Mouse (Mus musculus): ENCODE measurements around the gene Olfr370. TPM values are rescaled to one million over a fixed set of nuclear protein-coding genes. Genes with fewer than 3 reads are reported as not detected.

Gene Olfr370
- total and polyA plus RNA-seq, 2 experiments = not detected

GRCm38 (mm10) chr8:83576921-83577320 lies 41.3 kb downstream of the Olfr370 start:
- Histone ChIP-seq H3K27ac (replicated peaks; ENCODE audit: insufficient read depth, low read depth, low read length) (no peak overlapping the region), H3K36me3 (ENCODE audit: control insufficient read depth, insufficient read depth, low read length) (no peaks in the 10 kb centered on the region; the same call in 1 of the 2 replicates), H3K27me3 (ENCODE audit: control insufficient read depth, insufficient read depth, low read length) (no peaks in the 10 kb centered on the region), H3K9ac (ENCODE audit: low read depth, low read length) (no peak overlapping the region), H3K4me3 (ENCODE audit: insufficient read depth, low read depth, low read length) (no peak overlapping the region), H3K79me2 (ENCODE audit: control insufficient read depth, insufficient read depth, low read length) (peaks cover 57% of the 10 kb centered on the region), H3K4me1 (ENCODE audit: control insufficient read depth, insufficient read depth, low read length) (peaks cover 32% of the 10 kb centered on the region)
- DNase-seq (ENCODE audit: extremely low read depth, low read depth, low spot score) = no peak
- TF ChIP-seq POLR2A (IDR thresholded peaks at IDR 0.05; ENCODE audit: extremely low read depth, insufficient read depth, low read length) = no peak
- no peak for TF ChIP-seq CTCF (IDR thresholded peaks at IDR 0.05; ENCODE audit: low read depth, low read length)
- WGBS = 67% methylated on average over 4 of the region's 4 CpGs

GRCm38 (mm10) chr8:83577384-83577791 lies 41.8 kb downstream of the Olfr370 start:
- no peak overlapping the region for H3K9ac ChIP-seq (ENCODE audit: low read depth, low read length)
- 20% methylated on average over 9 of the region's 9 CpGs for WGBS
- no peak for DNase-seq (ENCODE audit: extremely low read depth, low read depth, low spot score)
- H3K27ac ChIP-seq (replicated peaks; ENCODE audit: insufficient read depth, low read depth, low read length) = no peak overlapping the region
- peaks cover 36% of the 10 kb centered on the region for H3K4me1 ChIP-seq (ENCODE audit: control insufficient read depth, insufficient read depth, low read length)
- H3K36me3 ChIP-seq (ENCODE audit: control insufficient read depth, insufficient read depth, low read length) = no peaks in the 10 kb centered on the region
- no peak for TF ChIP-seq POLR2A (IDR thresholded peaks at IDR 0.05; ENCODE audit: extremely low read depth, insufficient read depth, low read length)
- no peak for TF ChIP-seq CTCF (IDR thresholded peaks at IDR 0.05; ENCODE audit: low read depth, low read length)
- H3K27me3 ChIP-seq (ENCODE audit: control insufficient read depth, insufficient read depth, low read length) = no peaks in the 10 kb centered on the region
- no peak overlapping the region for H3K4me3 ChIP-seq (ENCODE audit: insufficient read depth, low read depth, low read length)
- H3K79me2 ChIP-seq (ENCODE audit: control insufficient read depth, insufficient read depth, low read length) = peaks cover 54% of the 10 kb centered on the region

- WGBS = 79% methylated on average over 17 of the region's 17 CpGs
These were observed 42.8 kb downstream of the Olfr370 start for GRCm38 (mm10) chr8:83578131-83579055.

GRCm38 (mm10) chr8:83579676-83580075 lies 44.1 kb downstream of the Olfr370 start:
- H3K79me2 ChIP-seq (ENCODE audit: control insufficient read depth, insufficient read depth, low read length) = peaks cover 61% of the 10 kb centered on the region
- H3K27ac ChIP-seq (replicated peaks; ENCODE audit: insufficient read depth, low read depth, low read length) = no peak overlapping the region
- DNase-seq (ENCODE audit: extremely low read depth, low read depth, low spot score) = no peak
- no peak overlapping the region for H3K9ac ChIP-seq (ENCODE audit: low read depth, low read length)
- no peaks in the 10 kb centered on the region for H3K27me3 ChIP-seq (ENCODE audit: control insufficient read depth, insufficient read depth, low read length)
- peaks cover 43% of the 10 kb centered on the region for H3K4me1 ChIP-seq (ENCODE audit: control insufficient read depth, insufficient read depth, low read length)
- H3K4me3 ChIP-seq (ENCODE audit: insufficient read depth, low read depth, low read length) = no peak overlapping the region
- TF ChIP-seq CTCF (IDR thresholded peaks at IDR 0.05; ENCODE audit: low read depth, low read length) = no peak
- TF ChIP-seq POLR2A (IDR thresholded peaks at IDR 0.05; ENCODE audit: extremely low read depth, insufficient read depth, low read length) = no peak
- 93% methylated on average over 8 of the region's 8 CpGs for WGBS
- H3K36me3 ChIP-seq (ENCODE audit: control insufficient read depth, insufficient read depth, low read length) = no peaks in the 10 kb centered on the region

More at GRCm38 (mm10) chr8:83578131-83579055, 42.8 kb downstream of the Olfr370 start:
- no peak for DNase-seq (ENCODE audit: extremely low read depth, low read depth, low spot score)
- Histone ChIP-seq H3K4me3 (ENCODE audit: insufficient read depth, low read depth, low read length) (no peak overlapping the region), H3K27me3 (ENCODE audit: control insufficient read depth, insufficient read depth, low read length) (no peaks in the 10 kb centered on the region), H3K79me2 (ENCODE audit: control insufficient read depth, insufficient read depth, low read length) (peaks cover 58% of the 10 kb centered on the region), H3K9ac (ENCODE audit: low read depth, low read length) (no peak overlapping the region; the same call in 1 of the 2 replicates), H3K36me3 (ENCODE audit: control insufficient read depth, insufficient read depth, low read length) (no peaks in the 10 kb centered on the region), H3K4me1 (ENCODE audit: control insufficient read depth, insufficient read depth, low read length) (peaks cover 42% of the 10 kb centered on the region), H3K27ac (replicated peaks; ENCODE audit: insufficient read depth, low read depth, low read length) (no peak overlapping the region)
- TF ChIP-seq POLR2A (IDR thresholded peaks at IDR 0.05; ENCODE audit: extremely low read depth, insufficient read depth, low read length) (no peak), CTCF (IDR thresholded peaks at IDR 0.05; ENCODE audit: low read depth, low read length) (no peak)

GRCm38 (mm10) chr8:83580826-83581225 lies 45.2 kb downstream of the Olfr370 start:
- no peaks in the 10 kb centered on the region for H3K27me3 ChIP-seq (ENCODE audit: control insufficient read depth, insufficient read depth, low read length)
- WGBS = 21% methylated on average over 8 of the region's 8 CpGs
- peaks cover 51% of the 10 kb centered on the region for H3K79me2 ChIP-seq (ENCODE audit: control insufficient read depth, insufficient read depth, low read length)
- peak; percentile 92 for DNase-seq (ENCODE audit: extremely low read depth, low read depth, low spot score)
- H3K27ac ChIP-seq (replicated peaks; ENCODE audit: insufficient read depth, low read depth, low read length) = peak overlapping the region; percentile 65
- peak overlapping the region; percentile 13; the same call in 1 of the 2 replicates for H3K9ac ChIP-seq (ENCODE audit: low read depth, low read length)
- no peaks in the 10 kb centered on the region for H3K36me3 ChIP-seq (ENCODE audit: control insufficient read depth, insufficient read depth, low read length)
- peaks cover 49% of the 10 kb centered on the region for H3K4me1 ChIP-seq (ENCODE audit: control insufficient read depth, insufficient read depth, low read length)
- H3K4me3 ChIP-seq (ENCODE audit: insufficient read depth, low read depth, low read length) = no peak overlapping the region
- no peak for TF ChIP-seq CTCF (IDR thresholded peaks at IDR 0.05; ENCODE audit: low read depth, low read length)
- no peak for TF ChIP-seq POLR2A (IDR thresholded peaks at IDR 0.05; ENCODE audit: extremely low read depth, insufficient read depth, low read length)

- peaks cover 49% of the 10 kb centered on the region for H3K79me2 ChIP-seq (ENCODE audit: control insufficient read depth, insufficient read depth, low read length)
- H3K27me3 ChIP-seq (ENCODE audit: control insufficient read depth, insufficient read depth, low read length) = no peaks in the 10 kb centered on the region
- H3K27ac ChIP-seq (replicated peaks; ENCODE audit: insufficient read depth, low read depth, low read length) = no peak overlapping the region
- H3K9ac ChIP-seq (ENCODE audit: low read depth, low read length) = no peak overlapping the region
- no peak for TF ChIP-seq POLR2A (IDR thresholded peaks at IDR 0.05; ENCODE audit: extremely low read depth, insufficient read depth, low read length)
- no peak; the same call in 1 of the 2 replicates for TF ChIP-seq CTCF (IDR thresholded peaks at IDR 0.05; ENCODE audit: low read depth, low read length)
- 24% methylated on average over 8 of the region's 8 CpGs for WGBS
- H3K4me3 ChIP-seq (ENCODE audit: insufficient read depth, low read depth, low read length) = no peak overlapping the region
- peak; percentile 86 for DNase-seq (ENCODE audit: extremely low read depth, low read depth, low spot score)
- no peaks in the 10 kb centered on the region for H3K36me3 ChIP-seq (ENCODE audit: control insufficient read depth, insufficient read depth, low read length)
- peaks cover 58% of the 10 kb centered on the region for H3K4me1 ChIP-seq (ENCODE audit: control insufficient read depth, insufficient read depth, low read length)
These were observed 46.6 kb downstream of the Olfr370 start for GRCm38 (mm10) chr8:83582226-83582625.

Measured in liver, adult 2 months (tissue).